Mouse (Mus musculus) CH12.LX (cell line): Measurements from ENCODE around the gene Kcnj10. TPM values are rescaled to one million over a fixed set of nuclear protein-coding genes. Genes with fewer than 3 reads are reported as not detected.

Experiments
- DNase-seq: peaks from one replicate; pipeline ENCODE4 v3.0.0-alpha.2; 2013; ENCODE audit errors: extremely low read depth
- H3K27ac ChIP-seq: 2 replicates; pipeline ENCODE4 v1.5.1; 2012; ENCODE audit warnings: low read depth, mild to moderate bottlenecking, control low read depth, moderate library complexity; ENCODE audit not compliant: insufficient read depth
- H3K27me3 ChIP-seq: replicated peaks from 2 replicates; pipeline ENCODE3; 2012; ENCODE audit warnings: inconsistent platforms
- H3K36me3 ChIP-seq, 2 experiments: replicated peaks in 1 of 2; 2 replicates each; pipeline versions ENCODE3 to v1.6.1; 2012; ENCODE audit warnings: inconsistent platforms in 1 of 2, low read length in 1 of 2, mild to moderate bottlenecking in 1 of 2, mixed read lengths in 1 of 2, moderate library complexity in 1 of 2; ENCODE audit not compliant: control insufficient read depth in 1 of 2, insufficient read depth in 1 of 2
- H3K4me1 ChIP-seq, 2 experiments: 2 replicates each; pipeline ENCODE4 v1.6.1; 2012; ENCODE audit warnings: inconsistent platforms in 1 of 2, moderate library complexity in 1 of 2; ENCODE audit not compliant: insufficient read depth in 2 of 2, control insufficient read depth in 1 of 2
- H3K4me2 ChIP-seq: 2 replicates; pipeline ENCODE4 v1.6.1; 2012; ENCODE audit warnings: low read depth, mild to moderate bottlenecking, control low read depth; ENCODE audit not compliant: poor library complexity, insufficient read depth, severe bottlenecking
- H3K4me3 ChIP-seq, 3 experiments: fragments of 150-350 bp in 1 of 3; sonication (generic) in 1 of 3; replicated peaks in 1 of 3; 2 replicates each; pipeline versions ENCODE3 to v1.5.1; 2011 to 2012; ENCODE audit warnings: low read depth in 2 of 3, low read length in 2 of 3, mild to moderate bottlenecking in 2 of 3, moderate library complexity in 2 of 3, control low read depth in 1 of 3, improper control_type of control experiment in 1 of 3, inconsistent platforms in 1 of 3, mixed read lengths in 1 of 3; ENCODE audit not compliant: poor library complexity in 1 of 3
- H3K79me2 ChIP-seq: replicated peaks from 2 replicates; pipeline ENCODE4 v1.6.1; 2012; ENCODE audit warnings: mild to moderate bottlenecking, moderate library complexity; ENCODE audit not compliant: control insufficient read depth, poor library complexity, insufficient read depth, severe bottlenecking; ENCODE audit errors: extremely low read depth
- H3K9ac ChIP-seq: 2 replicates; pipeline ENCODE4 v1.6.1; 2012; ENCODE audit warnings: low read depth, mild to moderate bottlenecking, control low read depth, moderate library complexity; ENCODE audit not compliant: insufficient read depth
- H3K9me3 ChIP-seq: replicated peaks from 2 replicates; pipeline ENCODE3; 2012; ENCODE audit warnings: low read length, inconsistent platforms, mixed read lengths
- CHD1 ChIP-seq: IDR thresholded peaks from 2 replicates; pipeline ENCODE4 v1.6.1; 2012; ENCODE audit warnings: low read depth, low read length, improper control_type of control experiment, inconsistent platforms
- CHD2 ChIP-seq: IDR thresholded peaks from 2 replicates; pipeline ENCODE4 v1.6.1; 2011; ENCODE audit warnings: low read length, improper control_type of control experiment
- CTCF ChIP-seq, 2 experiments: IDR thresholded peaks in 1 of 2; conservative IDR thresholded peaks in 1 of 2; 2 replicates each; pipeline ENCODE4 v1.5.1; 2011 to 2012; ENCODE audit warnings: low read depth in 2 of 2, low read length in 2 of 2, improper control_type of control experiment in 1 of 2, inconsistent platforms in 1 of 2, mild to moderate bottlenecking in 1 of 2, moderate library complexity in 1 of 2
- E2F4 ChIP-seq: IDR thresholded peaks from 2 replicates; pipeline ENCODE4 v1.6.1; 2011; ENCODE audit warnings: low read depth, low read length, improper control_type of control experiment; ENCODE audit not compliant: insufficient replicate concordance
- ELF1 ChIP-seq: IDR thresholded peaks from 2 replicates; pipeline ENCODE4 v1.6.1; 2014; ENCODE audit warnings: low read depth, mild to moderate bottlenecking, inconsistent platforms, low read length, improper control_type of control experiment
- EP300 ChIP-seq: IDR thresholded peaks from 2 replicates; pipeline ENCODE4 v1.6.1; 2011; ENCODE audit warnings: low read length, improper control_type of control experiment
- GABPA ChIP-seq: IDR thresholded peaks from 2 replicates; pipeline ENCODE4 v1.6.1; 2012; ENCODE audit warnings: low read depth, low read length, improper control_type of control experiment, inconsistent platforms; ENCODE audit not compliant: insufficient replicate concordance
- IRF4 ChIP-seq: IDR thresholded peaks from 2 replicates; pipeline ENCODE4 v1.6.1; 2014; ENCODE audit warnings: low read depth, mild to moderate bottlenecking, inconsistent platforms, low read length, improper control_type of control experiment
- JUN ChIP-seq: IDR thresholded peaks from 2 replicates; pipeline ENCODE4 v1.6.1; 2011; ENCODE audit warnings: low read depth, mild to moderate bottlenecking, low read length, improper control_type of control experiment, moderate library complexity; ENCODE audit not compliant: insufficient read depth
- KAT2A ChIP-seq: IDR thresholded peaks from 2 replicates; pipeline ENCODE4 v1.6.1; 2012; ENCODE audit warnings: low read length, improper control_type of control experiment, inconsistent platforms; ENCODE audit not compliant: insufficient replicate concordance
- MAX ChIP-seq: IDR thresholded peaks from 2 replicates; pipeline ENCODE4 v1.6.1; 2011; ENCODE audit warnings: low read length, improper control_type of control experiment
- MAZ ChIP-seq: IDR thresholded peaks from 2 replicates; pipeline ENCODE4 v1.6.1; 2012; ENCODE audit warnings: low read depth, mild to moderate bottlenecking, inconsistent platforms, low read length, improper control_type of control experiment, moderate library complexity
- MEF2A ChIP-seq: IDR thresholded peaks from 2 replicates; pipeline ENCODE4 v1.6.1; 2014; ENCODE audit warnings: low read depth, mild to moderate bottlenecking, inconsistent platforms, low read length, improper control_type of control experiment, borderline replicate concordance
- NRF1 ChIP-seq: IDR thresholded peaks from 2 replicates; pipeline ENCODE4 v1.6.1; 2014; ENCODE audit warnings: low read depth, mild to moderate bottlenecking, inconsistent platforms, low read length, improper control_type of control experiment, moderate library complexity
- RAD21 ChIP-seq: IDR thresholded peaks from 2 replicates; pipeline ENCODE4 v1.6.1; 2011; ENCODE audit warnings: low read depth, mild to moderate bottlenecking, low read length, improper control_type of control experiment, moderate library complexity
- RCOR1 ChIP-seq: conservative IDR thresholded peaks from 2 replicates; pipeline ENCODE4 v1.6.1; 2012; ENCODE audit warnings: low read depth, mild to moderate bottlenecking, inconsistent platforms, low read length, improper control_type of control experiment
- SIN3A ChIP-seq: IDR thresholded peaks from 2 replicates; pipeline ENCODE4 v1.6.1; 2012; ENCODE audit warnings: low read length, improper control_type of control experiment, inconsistent platforms
- TBP ChIP-seq: conservative IDR thresholded peaks from 2 replicates; pipeline ENCODE4 v1.6.1; 2011; ENCODE audit warnings: low read depth, low read length, improper control_type of control experiment
- UBTF ChIP-seq: IDR thresholded peaks from 2 replicates; pipeline ENCODE4 v1.6.1; 2012; ENCODE audit warnings: low read depth, mild to moderate bottlenecking, inconsistent platforms, low read length, improper control_type of control experiment, moderate library complexity
- USF2 ChIP-seq: conservative IDR thresholded peaks from 2 replicates; pipeline ENCODE4 v1.6.1; 2011; ENCODE audit warnings: low read depth, low read length, improper control_type of control experiment
- ZKSCAN1 ChIP-seq: IDR thresholded peaks from 2 replicates; pipeline ENCODE4 v1.6.1; 2012; ENCODE audit warnings: low read depth, inconsistent platforms, low read length, improper control_type of control experiment, borderline replicate concordance
- ZMIZ1 ChIP-seq: IDR thresholded peaks from 2 replicates; pipeline ENCODE4 v1.6.1; 2012; ENCODE audit warnings: low read depth, mild to moderate bottlenecking, inconsistent platforms, low read length, improper control_type of control experiment
- dilution Hi-C: fragments of 300-500 bp; cut with MboI; formaldehyde crosslinking; loops from 2 replicates; pipeline ENCODE4 v1.14.3; 2020; ENCODE audit warnings: low sequenced_read_pairs; ENCODE audit not compliant: extremely low pct_unique_long_range_greater_than_20kb, extremely low pct_ligation_motif_present
- in situ Hi-C: fragments of 300-500 bp; cut with MboI; formaldehyde crosslinking; loops from 3 replicates; pipeline ENCODE4 v1.14.3; 2019; ENCODE audit warnings: low sequenced_read_pairs, low pct_ligation_motif_present, low pct_unique_long_range_greater_than_20kb, mixed read lengths
- polyA plus RNA-seq: library from polyadenylated mRNA; unstranded; fragments of >175 nt; gene quantifications from 2 replicates; pipeline ENCODE4 v1.2.1, GENCODE M21; 2012; ENCODE audit warnings: low read depth; ENCODE audit not compliant: insufficient read length
- total RNA-seq, 2 experiments: library from RNA; depleted of rRNA; stranded (reverse); fragments of 300-350 nt in 1 of 2; fragments of >200 nt in 1 of 2; gene quantifications; 2 replicates each; pipeline ENCODE4 v1.2.3; 2012 to 2014

The Kcnj10 gene
- total and polyA plus RNA-seq, 3 experiments: 0.06 to 0.13 TPM; not detected in 1

DNA sequence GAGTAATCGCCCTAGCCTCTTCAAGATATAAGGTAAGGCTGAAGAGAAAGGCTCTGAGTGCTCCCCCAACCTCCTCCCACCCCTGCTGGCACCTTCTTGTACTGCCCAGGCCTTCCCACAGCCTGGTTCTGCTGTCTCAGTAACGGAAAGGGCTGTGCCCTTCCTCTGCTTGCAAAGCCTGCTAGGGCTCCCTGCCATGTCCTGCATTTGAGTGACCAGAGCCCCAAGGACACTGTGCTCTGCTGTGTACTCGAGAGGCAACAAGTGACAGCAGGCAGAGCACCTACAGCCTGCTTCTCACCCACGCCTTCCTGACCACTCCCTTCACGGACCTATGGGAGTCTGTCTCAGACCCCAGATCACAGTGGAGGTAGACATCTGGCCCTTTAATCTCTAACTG lies 40.8 kb upstream of the Kcnj10 start:
- H3K9ac ChIP-seq: no peak overlapping the region
- peaks cover 0 to 5% of the 10 kb centered on the region in 2 experiments; a peak in 2 of 4 replicates for H3K4me1 ChIP-seq
- dilution Hi-C loops: no loop called here
- peaks cover 33% of the 10 kb centered on the region for H3K27me3 ChIP-seq
- no peak overlapping the region for H3K27ac ChIP-seq
- H3K4me2 ChIP-seq: no peak overlapping the region
- H3K36me3 ChIP-seq: no peaks in the 10 kb centered on the region
- H3K4me3 ChIP-seq: no peak overlapping the region
- no peaks in the 10 kb centered on the region for H3K9me3 ChIP-seq
- TF ChIP-seq USF2: no peak
- no peak for TF ChIP-seq RCOR1
- TF ChIP-seq RAD21: no peak
- TF ChIP-seq ELF1: no peak
- TF ChIP-seq GABPA: no peak
- no peak for TF ChIP-seq CHD2
- no peak for TF ChIP-seq KAT2A
- TF ChIP-seq ZKSCAN1: no peak
- TF ChIP-seq SIN3A: no peak
- no peak for TF ChIP-seq CTCF (conservative IDR thresholded peaks at IDR 0.05 in 1 of 2, IDR thresholded peaks at IDR 0.05 in 1 of 2; ENCODE audit: low read depth in 2 of 2, low read length in 2 of 2)
- TF ChIP-seq MAZ: no peak
- no peak for TF ChIP-seq EP300
- DNase-seq: no peak
- H3K79me2 ChIP-seq: no peaks in the 10 kb centered on the region
- in situ Hi-C loops: loop anchor here (25.0 kb wide), 2 partner anchors 263 to 488 kb away; partner anchors contain the start of gene Vangl2

DNA sequence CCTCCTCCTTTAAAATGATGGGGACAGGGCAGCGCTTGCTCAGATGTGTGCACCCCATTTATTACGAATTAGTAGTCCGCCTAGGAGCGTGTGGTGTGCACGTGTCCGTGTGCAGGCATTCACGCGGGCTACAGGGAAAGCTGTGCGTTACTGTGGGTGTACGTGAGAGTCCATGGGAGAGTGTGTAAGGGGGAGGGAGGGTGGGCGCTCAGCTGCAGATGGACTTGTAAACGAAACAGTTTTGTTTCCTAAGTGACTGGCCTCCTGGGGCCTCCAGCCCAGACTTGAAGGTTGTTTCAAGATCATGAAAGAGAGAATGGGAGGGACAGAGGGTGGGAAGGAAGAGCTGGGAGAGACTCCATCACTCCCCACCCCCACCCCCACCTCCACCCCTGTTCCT lies 39.8 kb upstream of the Kcnj10 start:
- Histone ChIP-seq H3K27ac (no peak overlapping the region), H3K4me3 (no peak overlapping the region), H3K27me3 (peaks cover 31% of the 10 kb centered on the region), H3K9ac (no peak overlapping the region), H3K9me3 (no peaks in the 10 kb centered on the region), H3K36me3 (no peaks in the 10 kb centered on the region), H3K4me2 (no peak overlapping the region)
- TF ChIP-seq EP300 (no peak), JUN (no peak), MEF2A (no peak), TBP (no peak), UBTF (no peak), KAT2A (no peak), RAD21 (no peak), E2F4 (no peak), NRF1 (no peak), IRF4 (no peak), CHD1 (no peak), MAX (no peak), ZMIZ1 (no peak)
- TF ChIP-seq, all 38 proteins: peak for 0
- in situ Hi-C loops: loop anchor here (25.0 kb wide), 2 partner anchors 264 to 489 kb away; partner anchors contain the start of gene Vangl2
- H3K79me2 ChIP-seq: no peaks in the 10 kb centered on the region
- H3K4me1 ChIP-seq: peaks cover 8 to 14% of the 10 kb centered on the region in 2 experiments
- dilution Hi-C loops: no loop called here
- DNase-seq: no peak
